Mouse (Mus musculus): Measurements from ENCODE around the gene Dcun1d3.

- TF ChIP-seq EP300 (IDR thresholded peaks at IDR 0.05; ENCODE audit: low read depth) (no peak), CTCF (IDR thresholded peaks at IDR 0.05; ENCODE audit: low read depth) (no peak)
These were observed 33.9 kb downstream of the Dcun1d3 start for GRCm38 (mm10) chr7:119862167-119862566.

All from liver, postnatal 0 days (tissue).